Mouse (Mus musculus) ES-E14 (cell line): ENCODE data around the gene Gm14403. TPM values are rescaled to one million over a fixed set of nuclear protein-coding genes. Genes with fewer than 3 reads are reported as not detected.
"Not testable (repeated sequence)": the region's sequence is repeated elsewhere in the genome, so short reads cannot be mapped to it uniquely, and the experiment has no call there.

ENCODE experiments used
- DNase-seq: peaks from one replicate; pipeline ENCODE4 v3.0.0-alpha.2; 2013; ENCODE audit warnings: low read depth, low spot score
- H3K27ac ChIP-seq: 2 replicates; pipeline ENCODE4 v1.5.1; 2012; ENCODE audit warnings: low read depth, mild to moderate bottlenecking, low read length, moderate library complexity, mixed read lengths; ENCODE audit not compliant: poor library complexity, insufficient read depth, severe bottlenecking
- H3K36me3 ChIP-seq: 2 replicates; pipeline ENCODE4 v1.6.1; 2012; ENCODE audit warnings: mild to moderate bottlenecking, low read length, moderate library complexity, mixed read lengths; ENCODE audit not compliant: control insufficient read depth, poor library complexity, insufficient read depth, severe bottlenecking
- H3K4me1 ChIP-seq, 2 experiments: fragments of 150-350 bp in 1 of 2; sonication (generic) in 1 of 2; 2 replicates each; pipeline ENCODE4 v1.6.1; 2012; ENCODE audit warnings: low read length in 2 of 2, mild to moderate bottlenecking in 1 of 2, mixed read lengths in 1 of 2; ENCODE audit not compliant: control insufficient read depth in 2 of 2, insufficient read depth in 2 of 2, poor library complexity in 1 of 2
- H3K4me3 ChIP-seq, 2 experiments: fragments of 150-350 bp in 1 of 2; sonication (generic) in 1 of 2; 2 replicates each; pipeline ENCODE4 v1.5.1; 2012; ENCODE audit warnings: low read length in 2 of 2, low read depth in 1 of 2, mild to moderate bottlenecking in 1 of 2, mixed read lengths in 1 of 2; ENCODE audit not compliant: insufficient read depth in 1 of 2, poor library complexity in 1 of 2, severe bottlenecking in 1 of 2
- H3K9ac ChIP-seq: 2 replicates; pipeline ENCODE4 v1.6.1; 2012; ENCODE audit warnings: low read depth, mild to moderate bottlenecking, low read length, mixed read lengths; ENCODE audit not compliant: poor library complexity, insufficient read depth, severe bottlenecking
- H3K9me3 ChIP-seq: fragments of 150-350 bp; sonication (generic); 2 replicates; pipeline ENCODE4 v1.6.1; 2012; ENCODE audit warnings: low read depth, mild to moderate bottlenecking, low read length; ENCODE audit not compliant: control insufficient read depth, insufficient read depth
- CHD2 ChIP-seq: IDR thresholded peaks from 2 replicates; pipeline ENCODE4 v1.6.1; 2014; ENCODE audit warnings: mild to moderate bottlenecking, low read depth, low read length, inconsistent platforms
- HCFC1 ChIP-seq: IDR thresholded peaks from 2 replicates; pipeline ENCODE4 v1.6.1; 2012; ENCODE audit warnings: low read length, inconsistent platforms, borderline replicate concordance; ENCODE audit not compliant: insufficient read depth
- MAFK ChIP-seq: IDR thresholded peaks from 2 replicates; pipeline ENCODE4 v1.6.1; 2014; ENCODE audit warnings: mild to moderate bottlenecking, low read depth, low read length, inconsistent platforms; ENCODE audit not compliant: insufficient read depth
- ZC3H11A ChIP-seq: IDR thresholded peaks from 2 replicates; pipeline ENCODE4 v1.6.1; 2012; ENCODE audit warnings: low read depth, mild to moderate bottlenecking, inconsistent platforms, low read length, borderline replicate concordance
- ZNF384 ChIP-seq: IDR thresholded peaks from 2 replicates; pipeline ENCODE4 v1.6.1; 2012; ENCODE audit warnings: low read depth, low read length, inconsistent platforms
- in situ Hi-C, 2 experiments: fragments of 600-800 bp; cut with MboI; formaldehyde crosslinking; loops; one replicate each; pipeline ENCODE4 v1.15.1; 2025; ENCODE audit warnings: low sequenced_read_pairs in 2 of 2, inconsistent platforms in 1 of 2; ENCODE audit not compliant: unreplicated experiment in 2 of 2
- total RNA-seq: library from RNA; depleted of rRNA; stranded (reverse); fragments of 300-350 nt; gene quantifications from 2 replicates; pipeline ENCODE4 v1.2.3, GENCODE M21; 2012

The Gm14403 gene
- total RNA-seq, 1 experiment, result 22.1 TPM

DNA sequence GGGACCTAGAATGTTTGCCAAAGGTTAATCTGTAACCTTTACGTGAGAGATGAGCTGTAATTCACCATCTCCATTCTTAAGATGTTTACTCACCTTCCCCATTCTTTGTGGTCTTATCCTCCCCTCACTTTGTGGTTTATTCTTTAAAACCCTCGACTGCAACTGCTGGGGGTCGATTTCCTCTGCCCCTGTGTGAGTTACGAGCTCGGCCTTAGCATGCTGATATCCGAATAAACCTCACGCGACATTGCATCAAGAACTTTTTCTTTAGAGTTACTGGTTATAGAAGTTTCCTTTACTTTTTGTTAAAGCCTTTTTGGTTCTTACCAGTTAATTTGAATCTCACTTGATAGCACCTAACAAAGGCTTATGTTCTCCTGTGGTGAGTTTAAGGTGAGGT, 22.0 kb downstream of the Gm14403 start:
- no peak for DNase-seq
- in situ Hi-C loops, result no loop called here
- Histone ChIP-seq H3K36me3 (no peaks in the 10 kb centered on the region), H3K4me1 (no peaks in the 10 kb centered on the region), H3K9ac (no peak overlapping the region), H3K27ac (no peak overlapping the region), H3K4me3 (no peak overlapping the region), H3K9me3 (peaks cover 10% of the 10 kb centered on the region)
- TF ChIP-seq MAFK (no peak), ZC3H11A (no peak), ZNF384 (no peak), HCFC1 (no peak), CHD2 (no peak)

DNA sequence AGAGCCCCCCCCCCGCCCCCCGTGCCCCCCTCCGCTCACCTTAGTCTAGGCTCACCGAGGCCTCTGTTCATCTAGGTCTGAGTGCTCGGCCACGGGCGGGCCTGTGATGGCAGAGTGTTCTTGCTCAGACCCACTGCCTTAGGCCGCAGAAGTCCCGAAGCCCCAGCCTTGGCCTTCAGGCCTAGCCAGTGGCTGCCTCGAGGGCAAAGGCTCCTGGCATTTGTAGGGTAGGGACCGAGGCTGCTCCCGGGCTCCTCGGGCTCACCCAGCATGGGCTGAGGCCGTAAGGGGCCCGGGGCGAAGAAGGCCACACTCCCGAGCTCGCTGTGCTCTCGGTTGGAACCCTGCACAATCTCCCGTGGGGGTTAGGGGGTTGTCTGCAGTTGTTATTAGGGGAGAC, 25.0 kb downstream of the Gm14403 start:
- Histone ChIP-seq H3K9me3 (peaks cover 6% of the 10 kb centered on the region; the same call in 1 of the 2 replicates), H3K4me1 (no peaks in the 10 kb centered on the region), H3K36me3 (no peaks in the 10 kb centered on the region), H3K4me3 (no peak overlapping the region), H3K9ac (no peak overlapping the region), H3K27ac (no peak overlapping the region)
- TF ChIP-seq CHD2 (no peak), ZNF384 (no peak), ZC3H11A (no peak), MAFK (no peak), HCFC1 (no peak)
- no peak for DNase-seq
- in situ Hi-C loops, result no loop called here

DNA sequence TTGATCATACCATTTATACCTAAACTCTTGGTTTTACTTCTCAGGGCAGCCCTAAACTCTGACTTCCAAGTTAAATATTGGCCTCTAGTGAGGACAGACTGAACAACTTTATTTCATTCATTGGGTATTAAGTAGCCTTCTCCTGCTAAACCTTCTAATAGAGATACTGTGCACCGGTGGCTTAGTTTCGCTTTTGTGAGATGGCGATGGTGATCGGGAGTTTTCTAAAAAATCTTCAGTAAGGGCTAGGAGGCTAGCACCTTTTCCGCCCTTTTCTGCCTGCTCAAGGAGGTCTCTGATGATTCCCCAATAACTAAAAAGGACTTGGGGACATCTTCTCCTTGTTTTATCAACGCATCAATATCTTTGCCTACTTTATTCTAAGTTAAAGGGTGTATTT, 25.7 kb downstream of the Gm14403 start:
- DNase-seq, H3K36me3 ChIP-seq, H3K9ac ChIP-seq, H3K9me3 ChIP-seq, in situ Hi-C loops, H3K27ac ChIP-seq, H3K4me3 ChIP-seq, H3K4me1 ChIP-seq: not testable (repeated sequence)

- H3K9me3 ChIP-seq, in situ Hi-C loops, H3K27ac ChIP-seq: not testable (repeated sequence)
Measured at GRCm38 (mm10) chr2:177524171-177524570, 26.2 kb downstream of the Gm14403 start.

DNA sequence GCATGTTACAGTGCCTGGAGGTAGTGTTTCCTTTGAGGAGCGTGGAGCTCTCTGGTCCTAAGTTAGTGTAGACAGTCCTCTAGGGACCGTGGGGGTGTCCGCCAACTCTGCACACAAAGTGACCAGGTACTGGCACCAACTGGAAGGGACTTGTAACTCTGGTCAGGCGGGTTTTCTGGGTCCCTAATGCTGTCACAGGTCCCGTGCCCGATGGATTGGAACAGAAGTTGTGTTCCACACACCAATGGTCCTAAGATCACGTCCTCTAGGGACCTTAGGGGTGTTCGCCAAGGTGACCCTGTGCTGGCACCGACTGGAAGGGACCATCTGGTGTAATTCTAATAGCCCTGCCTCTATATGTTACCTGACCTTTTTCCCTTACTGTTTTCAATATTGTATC, 37.9 kb downstream of the Gm14403 start:
- H3K4me3 ChIP-seq, result no peak overlapping the region

More at GRCm38 (mm10) chr2:177524171-177524570, 26.2 kb downstream of the Gm14403 start:
- not testable (repeated sequence) for H3K9ac ChIP-seq, H3K4me3 ChIP-seq, H3K36me3 ChIP-seq, DNase-seq, H3K4me1 ChIP-seq

GRCm38 (mm10) chr2:177537141-177537540, 39.1 kb downstream of the Gm14403 start:
- H3K9me3 ChIP-seq, H3K9ac ChIP-seq, H3K36me3 ChIP-seq, H3K4me3 ChIP-seq, DNase-seq, H3K27ac ChIP-seq, in situ Hi-C loops, H3K4me1 ChIP-seq: not testable (repeated sequence)

More for the DNA sequence above, 37.9 kb downstream of the Gm14403 start:
- H3K4me1 ChIP-seq, result no peaks in the 10 kb centered on the region
- H3K27ac ChIP-seq, result no peak overlapping the region
- in situ Hi-C loops, result no loop called here
- TF ChIP-seq HCFC1, result no peak
- TF ChIP-seq CHD2, result no peak
- TF ChIP-seq ZNF384, result no peak
- TF ChIP-seq MAFK, result no peak
- TF ChIP-seq ZC3H11A, result no peak
- no peak overlapping the region for H3K9ac ChIP-seq
- no peaks in the 10 kb centered on the region for H3K36me3 ChIP-seq
- no peak for DNase-seq
- H3K9me3 ChIP-seq, result no peaks in the 10 kb centered on the region

DNA sequence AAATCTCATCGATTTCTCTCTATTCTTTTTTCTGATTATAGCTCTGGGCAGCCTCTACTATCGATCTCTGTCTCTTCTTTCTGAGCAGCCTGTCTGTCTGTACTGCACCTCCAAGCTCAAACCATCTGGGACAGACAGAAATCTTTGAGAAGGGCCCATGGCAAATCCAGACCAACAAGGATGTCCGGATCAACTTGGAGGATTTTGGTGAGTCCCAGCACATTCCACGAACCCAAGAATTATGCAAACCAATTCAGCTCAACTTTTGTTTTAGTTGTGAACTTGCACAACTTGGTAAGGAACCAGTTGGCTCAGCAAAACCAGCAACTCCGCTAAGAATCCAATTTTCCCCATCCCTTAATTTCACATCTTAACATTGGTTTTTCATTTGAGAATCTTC, 39.7 kb downstream of the Gm14403 start:
- H3K9ac ChIP-seq, in situ Hi-C loops, H3K36me3 ChIP-seq, H3K4me1 ChIP-seq, H3K4me3 ChIP-seq, H3K9me3 ChIP-seq, H3K27ac ChIP-seq, DNase-seq: not testable (repeated sequence)
